Mouse (Mus musculus) gastrocnemius, postnatal 4 days (tissue): ENCODE results near the gene Mrps16. TPM values are rescaled to one million over a fixed set of nuclear protein-coding genes. Genes with fewer than 3 reads are reported as not detected.

Experiments used
- DNase-seq, 2 experiments: peaks; one replicate each; pipeline ENCODE4 v3.0.0; 2021 to 2022; ENCODE audit warnings: low spot score in 2 of 2, mixed read lengths in 2 of 2
- long read RNA-seq, 2 experiments: library from polyadenylated mRNA; stranded (forward); transcript quantifications; one replicate each; pipeline ENCODE4 v2.0.0; 2021
- total RNA-seq, 2 experiments: library from RNA; stranded (reverse); gene quantifications; 2 replicates each; pipeline ENCODE4 v1.2.3; 2021

Mrps16 gene
- 10 to 100 TPM; 51.8 to 54.7 TPM for total RNA-seq
- long read RNA-seq, experiment 1, transcript Mrps16-202 (3 exons, 801 nt), result minor isoform, 13 of 41 reads
- long read RNA-seq, experiment 1, transcript Mrps16-201 (3 exons, 2,572 nt), result major isoform, 26 of 41 reads
- long read RNA-seq, experiment 1, partial matches to known transcripts, result 2 of 41 reads
- long read RNA-seq, experiment 1, other reads (novel, unspliced or antisense), result 0 of 41 reads
- long read RNA-seq, experiment 2, transcript Mrps16-201 (3 exons, 2,572 nt), result major isoform, 23 of 40 reads
- long read RNA-seq, experiment 2, transcript Mrps16-202 (3 exons, 801 nt), result minor isoform, 9 of 40 reads
- long read RNA-seq, experiment 2, partial matches to known transcripts, result 8 of 40 reads
- long read RNA-seq, experiment 2, other reads (novel, unspliced or antisense), result 0 of 40 reads

- DNase-seq, result peak; percentile 86 to 94
Measured at GRCm38 (mm10) chr14:20393205-20393913, at the start of gene Mrps16. Gene Mrps16 (minus strand): TSS chr14:20393634.

GRCm38 (mm10) chr14:20442252-20442651 lies 48.8 kb upstream of the Mrps16 start:
- DNase-seq, result no peak

DNA sequence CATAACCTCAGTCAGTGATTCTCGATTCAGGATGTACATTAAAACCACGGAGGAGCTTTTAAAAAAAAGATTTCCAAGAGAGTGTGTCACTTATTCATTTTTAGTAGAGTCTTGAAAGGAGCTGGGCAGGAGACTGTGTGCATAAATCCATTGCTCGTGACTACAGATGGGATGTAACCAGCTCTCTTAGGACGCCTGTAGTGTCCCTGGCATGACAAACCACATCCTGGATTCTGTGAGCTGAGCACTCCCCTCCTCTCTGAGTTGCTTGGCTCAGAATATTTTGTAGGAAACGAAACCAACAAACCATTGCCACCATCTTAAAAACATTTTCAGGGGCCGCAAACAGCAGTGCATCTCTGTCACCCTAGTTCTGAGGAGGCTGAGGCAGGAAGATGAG lies 43.5 kb upstream of the Mrps16 start:
- no peak for DNase-seq

GRCm38 (mm10) chr14:20432420-20432819 lies 39.0 kb upstream of the Mrps16 start:
- no peak for DNase-seq

GRCm38 (mm10) chr14:20431726-20432125 lies 38.3 kb upstream of the Mrps16 start:
- no peak for DNase-seq

DNA sequence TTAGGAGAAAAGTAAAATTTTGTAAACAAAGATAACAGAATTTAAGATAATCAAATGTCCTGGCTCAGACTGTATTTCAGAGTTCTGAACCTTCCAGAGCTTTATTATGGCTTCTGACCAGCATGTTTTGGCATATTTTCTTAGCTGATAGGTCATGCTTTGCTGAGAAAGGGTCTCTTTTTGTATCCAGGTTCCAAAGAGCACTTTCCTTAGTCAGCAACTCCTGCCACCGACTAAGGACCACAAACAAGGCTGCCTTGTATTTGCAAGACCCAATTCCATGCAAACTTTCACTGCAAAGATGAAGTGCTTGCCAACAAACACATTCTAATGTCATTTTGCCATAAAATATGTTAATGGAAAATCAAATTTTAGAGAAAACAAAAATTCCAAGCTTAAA lies 36.4 kb upstream of the Mrps16 start:
- no peak for DNase-seq

GRCm38 (mm10) chr14:20428593-20428992 lies 35.2 kb upstream of the Mrps16 start:
- no peak for DNase-seq

DNA sequence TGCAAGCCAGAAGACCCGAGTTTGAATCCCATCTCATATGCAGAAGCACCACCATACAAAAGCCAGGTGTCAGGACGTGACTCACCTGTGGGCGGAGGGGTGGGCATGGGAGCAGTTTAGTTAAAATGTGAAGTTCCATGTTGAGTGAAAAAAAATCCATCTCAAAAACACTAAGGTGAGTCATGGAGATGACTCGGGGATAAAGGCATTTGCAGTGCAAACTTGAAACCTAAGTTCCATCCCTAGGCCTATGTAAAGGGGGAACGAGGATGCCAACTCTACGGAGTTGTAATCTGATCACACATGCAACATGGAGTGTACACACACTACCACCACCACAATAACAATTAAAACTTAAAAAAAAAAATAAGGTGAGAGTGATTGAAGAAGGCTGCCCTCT lies 29.6 kb upstream of the Mrps16 start:
- no peak for DNase-seq

- DNase-seq, result no peak
Measured at GRCm38 (mm10) chr14:20422257-20422656, 28.8 kb upstream of the Mrps16 start.

- DNase-seq, result no peak
Measured at GRCm38 (mm10) chr14:20400071-20400470, 6.6 kb upstream of the Mrps16 start.

DNA sequence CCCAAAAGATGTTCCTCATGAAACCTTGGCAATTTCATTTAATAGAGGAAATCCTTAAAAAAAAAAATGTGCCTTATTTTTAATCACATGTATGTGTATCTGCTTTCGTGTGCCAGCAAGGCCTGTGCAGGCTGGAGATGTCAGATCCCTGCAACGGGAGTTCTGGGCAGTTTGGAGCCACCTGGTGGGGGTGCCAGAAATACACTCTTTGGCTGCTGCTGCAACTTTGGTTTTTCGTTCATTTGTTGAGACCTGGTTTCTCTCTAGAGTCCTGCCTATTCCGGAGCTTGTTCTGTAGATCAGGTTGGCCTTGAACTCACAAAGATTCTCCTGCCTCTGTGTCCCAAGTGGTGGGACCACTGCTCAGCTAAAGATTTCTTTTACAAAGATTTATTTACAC lies 5.4 kb upstream of the Mrps16 start:
- DNase-seq, result no peak

- DNase-seq, result no peak
Measured at GRCm38 (mm10) chr14:20397220-20397619, 3.8 kb upstream of the Mrps16 start.

- no peak for DNase-seq
Measured at GRCm38 (mm10) chr14:20392326-20392725, 1.1 kb downstream of the Mrps16 start.

DNA sequence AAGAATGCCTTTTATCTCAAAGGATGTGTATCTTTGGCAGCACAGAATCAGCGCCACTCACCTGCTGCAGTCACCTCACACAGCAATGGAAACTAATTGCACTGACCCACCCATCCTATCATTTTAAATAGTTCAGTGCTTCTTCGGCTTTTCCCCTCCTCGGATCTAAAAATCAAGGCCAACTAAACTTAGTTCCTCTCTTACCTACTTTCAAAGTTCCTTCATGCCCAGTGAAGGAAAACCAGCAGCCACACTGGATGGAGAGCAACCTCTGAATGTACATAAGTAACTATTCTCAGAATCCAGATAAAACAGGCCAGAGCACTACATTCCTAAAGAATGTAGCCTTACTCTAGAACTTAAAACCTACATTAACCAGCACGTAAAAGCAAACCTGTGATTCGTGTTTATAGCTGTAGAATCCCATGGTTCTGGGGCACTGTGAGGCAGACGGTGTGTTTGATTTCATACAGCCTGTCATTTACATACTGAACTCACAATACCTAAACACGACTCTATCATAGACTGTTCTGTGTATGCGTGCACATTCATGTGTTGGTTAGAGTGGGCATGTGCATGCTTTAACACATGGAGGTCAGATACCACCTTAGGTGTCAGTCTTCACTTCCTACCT lies 3.9 kb downstream of the Mrps16 start:
- no peak for DNase-seq

DNA sequence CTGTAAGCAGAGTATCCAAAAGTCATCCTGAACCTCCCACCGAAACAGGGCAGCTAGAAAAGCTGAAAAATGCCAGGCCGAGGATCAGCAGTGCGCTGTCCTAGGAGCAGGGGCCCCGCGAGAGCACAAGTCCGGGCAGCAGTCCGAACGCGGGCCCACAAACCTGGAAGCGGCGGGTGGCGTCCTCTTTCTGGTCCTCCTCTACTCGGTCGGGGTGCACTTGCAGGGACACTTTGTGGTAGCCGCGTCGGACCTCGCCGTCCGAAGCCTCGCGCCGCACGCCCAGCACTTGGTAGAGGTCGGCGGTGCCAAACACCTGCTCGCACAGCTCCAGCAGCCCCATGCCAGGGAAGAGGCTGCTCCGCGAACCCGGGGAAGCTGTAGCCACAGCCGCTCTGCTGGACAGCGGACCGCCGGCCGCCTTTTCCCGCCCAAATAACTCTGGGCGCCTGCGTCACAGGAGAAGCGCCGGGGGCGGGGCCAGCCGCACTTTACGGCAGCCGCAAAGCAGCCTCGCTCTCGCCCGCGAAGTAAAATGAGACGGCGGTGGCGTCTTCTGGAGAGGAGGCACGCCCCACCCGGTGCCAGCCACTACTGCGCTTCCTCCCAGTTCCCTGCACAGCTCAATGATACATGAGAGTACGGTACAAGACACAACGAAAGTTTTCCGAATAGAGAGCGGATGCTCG lies 4.8 kb downstream of the Mrps16 start, which contains the start of gene Dnajc9:
Dnajc9 (minus strand) TSS at position 470 of the 689 bp plus-strand sequence.
- peak; percentile 94 to 97 for DNase-seq

GRCm38 (mm10) chr14:20379753-20380430 lies 13.5 kb downstream of the Mrps16 start:
- DNase-seq, result no peak

DNA sequence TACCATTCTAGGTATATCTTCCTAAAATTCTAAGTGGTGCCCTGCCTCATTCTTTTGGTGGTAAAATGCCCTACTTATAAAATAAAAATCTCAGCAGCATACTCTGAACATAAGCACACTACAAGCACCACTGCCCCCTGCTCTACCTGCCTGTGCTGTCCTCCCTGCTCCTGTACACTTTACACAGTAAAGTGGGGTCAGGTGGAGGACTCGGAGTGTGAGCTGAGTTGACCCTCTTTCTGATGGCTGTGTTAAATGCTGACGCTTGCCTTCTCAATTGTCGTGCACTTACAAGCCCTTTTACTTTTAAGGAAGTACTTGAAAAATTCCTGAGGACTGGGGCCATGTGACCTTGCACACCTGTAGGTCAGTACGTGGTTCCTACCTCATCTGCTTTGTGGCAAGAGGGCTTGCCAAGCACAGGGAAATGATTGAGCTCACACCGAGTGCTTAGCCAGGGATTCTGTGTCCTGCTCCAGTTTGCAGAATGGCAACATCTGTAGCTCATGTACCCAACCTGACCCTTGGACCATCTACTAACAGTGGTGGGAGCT lies 14.3 kb downstream of the Mrps16 start:
- no peak for DNase-seq

DNA sequence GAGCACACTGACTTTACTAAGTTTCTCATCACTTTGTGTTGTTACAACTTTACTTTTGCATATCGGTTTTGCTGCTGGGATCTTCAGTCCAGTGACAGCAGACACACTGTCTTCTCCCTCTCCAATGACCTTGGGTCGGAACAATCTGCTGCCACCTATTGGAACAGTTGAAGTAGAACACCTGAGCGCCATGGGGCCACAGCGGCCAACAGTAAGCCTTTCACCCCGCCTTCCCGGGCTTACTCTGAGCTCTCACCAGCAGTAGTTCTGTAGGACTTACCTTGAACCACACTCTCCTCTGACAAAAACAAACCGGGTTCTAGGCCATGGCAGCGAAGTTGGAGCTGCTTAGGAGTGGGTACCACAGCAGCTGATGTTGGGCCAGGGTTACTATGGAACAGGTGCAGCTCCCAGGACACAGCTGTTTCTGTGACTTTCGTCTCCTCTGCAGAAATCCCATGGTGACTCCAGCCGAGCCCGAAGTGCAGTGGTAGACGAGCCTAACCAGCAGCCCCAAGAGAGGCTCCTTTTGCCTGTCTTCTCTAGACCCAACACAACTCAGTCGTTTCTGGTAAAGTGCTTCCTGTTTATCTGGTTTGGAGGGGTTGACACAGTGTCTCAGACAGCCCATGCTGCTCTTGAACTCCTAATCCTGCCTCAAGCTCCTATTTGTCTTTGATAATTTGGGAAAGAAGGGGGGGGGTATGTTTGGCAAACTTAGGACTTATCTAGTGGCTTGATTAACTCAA lies 14.9 kb downstream of the Mrps16 start:
- peak in 1 of 2 experiments; percentile 32 for DNase-seq

DNA sequence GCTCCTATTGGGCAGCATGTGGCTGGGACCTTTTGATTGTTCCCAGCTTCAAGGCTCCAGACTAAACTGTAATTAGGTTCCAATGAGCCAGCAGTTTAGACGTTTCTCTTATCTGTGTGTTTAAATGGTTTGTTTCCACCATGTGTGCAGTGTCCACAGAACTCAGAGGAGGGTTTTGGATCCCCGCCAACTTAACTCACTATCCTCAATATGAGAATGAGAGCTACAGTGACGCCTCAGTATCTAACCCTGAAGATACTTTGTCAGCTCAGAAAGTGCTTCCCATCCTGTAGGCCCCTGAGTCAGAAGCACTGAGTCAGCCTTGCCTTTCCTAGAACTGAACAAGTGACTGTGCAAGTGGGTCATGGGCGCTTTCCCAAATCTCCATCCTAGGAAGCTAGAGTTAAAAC lies 16.3 kb downstream of the Mrps16 start:
- no peak for DNase-seq

DNA sequence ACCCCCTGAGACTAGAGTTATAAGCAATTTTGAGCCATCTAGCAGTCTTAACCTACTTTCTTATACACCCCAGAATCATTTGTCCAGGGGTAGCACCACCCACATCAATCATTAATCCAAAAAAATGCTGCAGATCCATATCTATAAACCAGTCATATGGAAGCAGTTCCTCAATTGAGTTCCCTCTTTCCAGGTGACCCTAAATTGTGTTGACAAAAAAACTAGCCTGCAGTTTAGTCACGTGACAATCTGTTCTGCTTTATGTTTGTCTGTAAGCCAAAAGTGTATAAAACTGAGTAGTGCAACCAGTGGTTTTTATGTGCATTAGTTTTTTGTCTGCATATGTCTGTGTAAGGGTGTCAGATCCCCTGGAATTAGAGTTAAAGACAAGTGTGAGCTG lies 21.6 kb downstream of the Mrps16 start:
- no peak for DNase-seq
